Mouse (Mus musculus) heart, postnatal 14 days (tissue): Measurements from ENCODE around the gene Mov10l1. TPM values are rescaled to one million over a fixed set of nuclear protein-coding genes. Genes with fewer than 3 reads are reported as not detected.

ENCODE experiments used
- DNase-seq, 2 experiments: peaks; one replicate each; pipeline ENCODE4 v3.0.0; 2021 to 2022
- intact Hi-C: fragments of 180-260 bp; cut with DNase I; formaldehyde crosslinking; loops from one replicate; pipeline ENCODE4 v1.15.1; 2025
- long read RNA-seq, 2 experiments: library from polyadenylated mRNA; stranded (forward); transcript quantifications; one replicate each; pipeline ENCODE4 v2.0.0; 2021
- total RNA-seq, 2 experiments: library from RNA; stranded (reverse); gene quantifications; 2 replicates each; pipeline ENCODE4 v1.2.3; 2021

Gene Mov10l1
- total RNA-seq = 10 to 100 TPM; 72.2 to 81.8 TPM
- long read RNA-seq, experiment 1, partial matches to known transcripts = 105 of 121 reads
- long read RNA-seq, experiment 1, other reads (novel, unspliced or antisense) = 16 of 121 reads
- long read RNA-seq, experiment 2, partial matches to known transcripts = 92 of 103 reads
- long read RNA-seq, experiment 2, other reads (novel, unspliced or antisense) = 11 of 103 reads

- intact Hi-C loops = no loop called here
- DNase-seq = no peak
Measured at GRCm38 (mm10) chr15:88982534-88983079, at the start of gene Mov10l1. TSS of gene Mov10l1 (plus strand) at chr15:88982909.

DNA sequence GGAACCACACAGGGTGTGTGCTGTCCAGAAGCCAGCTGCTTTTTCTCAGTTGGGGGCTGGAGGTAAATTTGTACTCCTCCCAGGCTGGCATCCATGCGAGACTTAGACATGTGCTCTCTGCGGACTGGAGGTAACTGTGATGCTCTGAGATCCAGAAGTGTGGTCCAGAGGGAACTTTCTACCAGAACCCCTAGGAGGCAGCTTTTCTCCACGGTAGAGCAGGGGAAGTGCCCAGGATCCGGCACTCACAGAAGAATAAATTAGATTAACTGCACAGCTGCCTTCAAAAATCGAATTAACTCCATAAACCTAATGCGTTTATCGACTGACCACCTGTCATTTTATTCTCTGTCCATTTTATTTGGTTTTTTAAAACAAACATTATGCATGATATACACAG lies 48.6 kb upstream of the Mov10l1 start:
- intact Hi-C loops = loop anchor here (2.0 kb wide), 1 partner anchor 177 kb away; no protein-coding TSS in a partner anchor
- DNase-seq = peak; percentile 15 to 26

GRCm38 (mm10) chr15:88936619-88937290 lies 46.0 kb upstream of the Mov10l1 start:
- no peak for DNase-seq
- intact Hi-C loops = no loop called here

GRCm38 (mm10) chr15:88937291-88937650 lies 45.4 kb upstream of the Mov10l1 start:
- no peak for DNase-seq
- intact Hi-C loops = no loop called here

DNA sequence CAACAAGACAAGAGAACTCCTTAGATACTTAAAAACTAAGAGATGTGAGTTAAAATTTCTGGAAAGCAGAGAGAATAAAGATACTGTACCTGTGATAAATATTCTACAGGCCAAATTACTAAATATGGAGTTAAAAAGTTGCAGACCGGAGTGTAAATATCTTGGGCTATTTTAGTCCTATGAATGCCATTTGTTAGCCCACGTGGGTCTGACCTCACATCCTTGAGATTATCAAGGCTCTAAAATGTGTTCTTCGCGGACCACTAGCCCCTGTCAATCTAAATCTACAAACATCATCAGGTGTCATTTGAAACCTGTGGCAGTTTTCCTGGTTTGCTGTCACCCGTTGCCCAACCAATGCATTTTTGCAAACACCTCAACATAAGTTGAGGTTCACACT lies 39.9 kb upstream of the Mov10l1 start:
- intact Hi-C loops = no loop called here
- DNase-seq = no peak

DNA sequence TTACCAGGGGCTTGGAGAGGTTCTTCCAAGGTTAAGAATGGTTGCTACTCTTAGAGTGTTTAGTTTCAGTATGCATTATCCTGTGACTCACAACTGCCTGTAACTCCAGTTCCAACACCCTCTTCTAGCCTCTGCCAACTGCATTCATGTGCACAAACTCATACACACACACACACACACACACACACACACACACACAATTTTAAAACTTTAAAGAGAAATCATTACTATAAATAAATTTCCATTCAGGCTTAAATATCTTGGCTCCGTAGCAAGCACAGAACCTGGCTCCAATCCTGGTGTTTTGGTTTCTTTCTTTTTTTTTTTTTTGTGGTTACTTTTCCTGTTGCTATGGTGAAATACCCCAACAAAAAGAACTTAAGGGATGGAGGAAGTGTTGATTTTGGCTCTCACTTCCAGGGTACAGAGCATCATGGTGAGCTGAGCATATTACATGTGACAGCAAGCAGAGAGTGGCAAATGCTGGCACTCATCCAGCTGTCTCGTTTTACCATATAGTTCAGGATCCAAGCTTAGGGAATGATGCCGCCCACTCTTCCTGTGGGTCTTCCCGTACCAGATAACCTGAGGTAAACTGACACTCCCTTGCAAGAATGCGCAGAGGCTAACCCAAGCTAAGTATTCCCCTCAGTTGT lies 38.7 kb upstream of the Mov10l1 start:
- no peak for DNase-seq
- intact Hi-C loops = no loop called here

GRCm38 (mm10) chr15:88946851-88947250 lies 35.9 kb upstream of the Mov10l1 start:
- no peak for DNase-seq
- intact Hi-C loops = no loop called here

- DNase-seq = no peak
- intact Hi-C loops = no loop called here
Measured at GRCm38 (mm10) chr15:88951246-88951645, 31.5 kb upstream of the Mov10l1 start.

DNA sequence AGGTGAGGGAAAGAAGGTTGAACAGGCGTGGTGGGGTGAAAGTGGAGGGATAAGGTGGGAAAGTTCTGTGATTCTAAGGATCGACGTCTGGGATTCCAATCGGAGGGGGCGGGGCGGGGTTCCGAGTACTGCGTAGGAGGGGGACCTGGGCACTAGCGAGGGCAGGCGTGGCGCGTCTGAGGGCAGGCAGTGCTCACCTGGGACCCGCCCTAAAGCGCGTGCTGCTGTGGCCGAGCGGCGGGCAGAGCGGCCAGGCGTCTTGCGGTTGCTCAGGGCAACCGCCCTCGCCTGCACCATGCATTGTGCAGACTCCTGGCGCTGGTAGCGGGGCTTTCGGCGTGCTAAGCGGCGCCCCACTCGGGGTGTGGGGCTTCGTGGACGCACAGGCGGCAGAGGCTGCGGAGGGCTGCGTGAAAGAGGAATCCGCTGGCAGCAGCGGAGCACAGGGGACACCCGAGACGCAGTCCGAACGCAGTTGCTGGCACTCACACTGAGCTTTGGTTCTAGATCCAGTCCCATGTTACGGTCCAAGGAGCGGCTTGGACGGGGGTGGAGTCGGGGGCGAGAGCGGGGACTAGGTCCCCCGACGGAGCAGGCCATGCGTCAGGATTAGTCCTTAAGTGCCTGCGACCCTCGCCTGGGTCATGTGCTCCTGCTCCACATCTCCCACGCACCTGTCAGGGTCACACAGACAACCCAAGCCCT lies 28.2 kb upstream of the Mov10l1 start, which contains the start of gene Ttll8:
Ttll8 (minus strand) TSS at position 51 of the 705 bp plus-strand sequence.
- DNase-seq = no peak
- intact Hi-C loops = no loop called here

GRCm38 (mm10) chr15:88955342-88955741 lies 27.4 kb upstream of the Mov10l1 start:
- intact Hi-C loops = no loop called here

DNA sequence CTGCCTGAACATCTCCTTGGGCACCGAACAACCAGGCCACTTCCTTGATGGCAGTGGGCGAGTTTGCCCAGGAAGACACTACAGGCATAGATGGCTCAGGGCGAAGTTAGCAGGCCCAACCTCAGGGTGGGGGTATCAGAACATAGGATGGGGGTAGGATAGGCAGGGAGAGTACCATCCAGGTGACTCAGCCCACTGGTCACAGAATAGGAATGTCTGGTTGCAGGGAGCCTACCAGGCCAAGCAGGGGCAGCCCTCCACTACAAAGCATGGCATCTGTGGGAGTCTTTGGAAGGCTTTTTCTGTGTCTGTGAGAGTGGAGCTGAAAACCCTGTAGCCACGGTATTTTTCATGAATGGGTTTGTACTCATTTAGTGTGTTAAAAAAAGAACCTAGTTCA lies 25.2 kb upstream of the Mov10l1 start:
- intact Hi-C loops = no loop called here

More at GRCm38 (mm10) chr15:88955342-88955741, 27.4 kb upstream of the Mov10l1 start:
- no peak for DNase-seq

GRCm38 (mm10) chr15:88964070-88964578 lies 18.6 kb upstream of the Mov10l1 start:
- intact Hi-C loops = no loop called here

More for the DNA sequence above, 25.2 kb upstream of the Mov10l1 start:
- DNase-seq = no peak

DNA sequence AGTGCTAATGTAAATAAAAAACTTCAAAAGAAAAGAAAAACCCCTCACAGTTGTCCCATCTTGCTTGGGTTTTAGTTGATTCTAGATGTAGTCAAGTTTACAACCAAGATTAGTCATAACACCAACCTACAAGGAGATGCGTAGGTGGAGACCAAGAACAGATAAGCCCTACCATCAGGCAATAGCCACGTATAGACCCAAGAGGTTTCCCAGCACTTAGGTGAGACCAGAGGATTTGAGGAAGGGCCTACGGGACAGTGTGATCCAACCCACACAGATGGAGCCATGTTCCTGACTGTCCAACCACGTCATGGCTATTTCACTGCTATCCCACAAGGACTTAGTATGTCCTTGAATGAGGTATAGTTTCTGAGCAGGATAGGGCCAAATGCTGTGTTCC lies 10.4 kb upstream of the Mov10l1 start:
- no peak for DNase-seq
- intact Hi-C loops = no loop called here

More at GRCm38 (mm10) chr15:88964070-88964578, 18.6 kb upstream of the Mov10l1 start:
- DNase-seq = no peak

DNA sequence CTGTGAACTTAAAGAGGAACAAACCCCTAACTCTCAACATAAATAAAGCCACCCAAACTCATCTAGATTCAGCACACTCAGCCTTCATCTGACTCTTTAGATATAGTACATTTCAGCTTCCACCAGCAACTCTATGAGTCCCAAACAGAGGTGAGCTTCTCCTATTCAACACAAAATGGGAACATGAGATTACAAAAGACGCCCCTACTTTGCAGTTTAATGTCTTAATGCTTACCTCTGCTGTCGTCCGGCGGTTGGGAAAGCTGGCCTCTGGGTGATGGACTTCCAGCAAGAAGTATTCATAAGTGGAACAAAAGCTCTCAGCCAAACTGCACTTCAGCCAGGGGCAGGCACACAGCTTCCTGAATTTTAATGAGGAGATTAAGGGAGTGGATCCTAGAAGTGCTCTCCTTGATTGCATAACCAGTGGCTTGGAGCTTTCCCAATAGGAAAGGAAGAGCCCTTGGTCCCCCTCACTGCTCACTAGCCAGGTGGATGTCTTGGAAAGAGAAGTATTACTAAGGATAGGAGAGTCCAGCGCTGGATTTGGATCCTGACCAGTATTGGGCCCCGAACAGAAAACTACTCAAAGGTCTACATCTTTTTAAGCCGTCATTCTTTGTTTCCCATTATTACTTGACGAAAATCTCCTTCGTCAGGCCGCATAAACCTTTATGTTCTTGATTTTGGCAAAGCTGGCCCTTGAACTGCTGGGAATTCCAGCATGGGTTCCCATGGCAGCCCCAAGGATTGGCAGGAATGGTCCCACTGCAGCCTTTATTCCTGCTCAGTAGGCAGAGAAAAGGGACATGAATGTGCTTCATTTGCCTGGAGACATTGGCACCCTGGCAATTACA lies 4.2 kb upstream of the Mov10l1 start, which contains the start of gene Mlc1:
Mlc1 (minus strand) TSS at position 727 of the 857 bp plus-strand sequence.
- intact Hi-C loops = no loop called here
- DNase-seq = no peak

DNA sequence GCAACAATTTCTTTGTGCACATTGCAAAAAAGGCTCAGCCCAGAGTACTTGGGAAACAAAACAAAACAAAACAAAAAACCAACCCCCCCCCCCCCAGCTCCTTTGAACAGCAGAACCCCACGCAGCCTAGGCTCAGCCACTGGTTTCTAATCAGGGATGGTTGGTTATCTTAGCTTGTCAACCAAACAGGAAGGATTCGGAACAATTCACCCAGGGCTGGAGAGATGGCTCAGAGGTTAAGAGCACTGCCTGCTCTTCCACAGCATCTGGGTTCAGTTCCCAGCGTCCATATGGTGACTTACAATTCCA lies 3.6 kb upstream of the Mov10l1 start:
- DNase-seq = no peak
- intact Hi-C loops = no loop called here

DNA sequence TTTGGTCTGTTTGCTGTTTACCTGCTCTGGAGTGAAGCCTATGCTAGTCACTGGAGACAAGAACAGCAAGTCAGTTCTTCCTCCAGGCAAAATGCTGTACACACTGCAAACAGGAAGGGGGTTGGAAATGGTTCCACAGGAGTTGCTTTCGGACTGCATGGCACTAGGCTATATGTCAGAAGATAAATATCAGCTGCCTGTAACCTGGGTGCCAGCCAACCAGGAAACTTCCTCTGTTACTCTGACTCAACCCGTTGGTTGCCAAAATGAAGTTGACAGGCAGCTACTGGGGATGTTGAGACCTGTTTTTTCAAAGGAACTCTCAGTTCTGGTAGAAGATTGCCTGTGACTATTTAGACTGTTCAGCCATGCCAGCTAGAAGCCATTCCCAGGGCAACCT lies 6.5 kb downstream of the Mov10l1 start:
- intact Hi-C loops = no loop called here
- DNase-seq = no peak

- intact Hi-C loops = loop anchor here (5.0 kb wide), 1 partner anchor 171 kb away; no protein-coding TSS in a partner anchor
- DNase-seq = no peak
Measured at GRCm38 (mm10) chr15:88998636-88999035, 15.9 kb downstream of the Mov10l1 start.

GRCm38 (mm10) chr15:88999124-88999523 lies 16.4 kb downstream of the Mov10l1 start:
- intact Hi-C loops = loop anchor here (5.0 kb wide), 1 partner anchor 172 kb away; no protein-coding TSS in a partner anchor
- peak; percentile 9 to 17 for DNase-seq

GRCm38 (mm10) chr15:89000367-89000766 lies 17.7 kb downstream of the Mov10l1 start:
- no peak for DNase-seq
- intact Hi-C loops = no loop called here
